Mouse (Mus musculus) ovary, postnatal 10 days (tissue): Measurements from ENCODE around the gene 9430038I01Rik.

Experiments
- DNase-seq: peaks from one replicate; pipeline ENCODE4 v3.0.0; 2022; ENCODE audit warnings: low spot score

9430038I01Rik gene

DNA sequence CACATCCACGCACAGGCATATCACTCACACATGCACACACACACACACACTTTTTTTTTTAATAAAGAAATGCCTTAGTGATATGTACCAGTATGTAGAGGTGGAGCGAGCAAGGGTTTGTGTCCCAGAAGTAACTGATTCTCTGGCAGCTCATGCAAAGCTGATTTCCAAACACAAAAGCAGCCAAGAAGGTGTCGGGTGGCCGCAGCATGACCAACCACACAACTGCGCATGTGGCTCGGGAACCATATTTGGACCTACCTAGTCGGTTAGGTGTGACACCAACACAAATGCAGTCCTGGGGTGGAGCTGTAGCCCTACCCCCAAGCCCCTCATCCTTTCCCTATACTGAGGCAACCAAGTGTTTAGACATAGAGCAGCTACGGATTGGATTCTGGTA lies 45.5 kb downstream of the 9430038I01Rik start:
- DNase-seq = no peak

DNA sequence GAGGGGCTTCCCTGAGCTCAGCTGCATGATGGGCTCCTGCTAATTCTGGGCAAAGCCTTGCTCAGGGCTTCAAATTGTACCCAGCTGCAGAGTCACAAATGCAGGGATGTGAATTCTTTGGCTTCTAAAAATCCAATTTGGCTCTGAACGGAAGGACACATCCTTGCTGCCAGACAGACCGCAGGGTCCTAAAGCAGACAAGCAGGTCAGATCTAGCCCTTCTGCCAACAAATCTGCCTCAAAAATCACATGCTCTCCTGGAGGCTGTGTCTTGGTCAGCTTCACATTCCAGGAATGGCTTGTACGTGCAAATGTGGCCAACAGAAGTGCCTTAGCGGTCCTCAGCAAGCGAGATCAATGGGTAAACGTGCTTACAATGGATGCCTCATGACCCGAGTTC lies 46.0 kb downstream of the 9430038I01Rik start:
- DNase-seq = no peak

DNA sequence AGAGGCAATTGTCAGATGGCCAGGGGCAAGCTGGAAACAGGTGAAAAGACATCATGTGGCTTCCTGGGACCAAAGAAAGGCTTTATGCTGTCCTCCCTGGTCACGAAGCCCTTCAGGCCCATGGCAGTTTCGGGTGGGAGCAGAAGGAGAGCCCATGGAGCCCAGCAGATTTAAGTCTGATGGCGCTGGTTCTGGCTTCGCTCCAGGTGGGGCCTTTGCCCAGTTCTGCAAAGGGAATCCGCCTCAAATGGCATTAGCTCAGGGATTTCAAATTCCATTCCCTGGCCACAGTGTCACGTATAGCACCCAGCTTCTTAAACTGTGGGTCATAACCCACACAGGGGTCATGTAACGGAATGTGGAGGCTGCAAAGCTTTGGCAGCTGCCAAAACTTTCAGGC lies 63.7 kb downstream of the 9430038I01Rik start:
- DNase-seq = no peak

DNA sequence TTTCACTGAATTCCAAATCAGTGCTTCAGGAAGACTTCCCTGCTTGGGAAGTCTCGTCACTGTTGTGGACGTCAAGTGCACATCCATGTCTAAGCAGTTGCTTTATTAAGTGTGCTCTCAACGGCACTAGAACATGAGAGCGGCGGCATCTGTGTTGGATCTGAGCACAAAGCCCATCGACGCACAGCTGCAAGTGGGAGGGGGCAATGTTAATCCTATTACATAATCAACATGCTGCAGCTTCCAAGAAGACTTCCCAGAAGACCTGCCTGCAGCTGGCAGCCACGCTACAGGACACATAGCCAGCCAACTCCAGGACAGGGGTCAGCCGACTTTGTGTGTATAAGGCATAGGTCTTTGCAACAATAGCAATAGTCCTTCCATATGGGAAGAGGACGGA lies 64.5 kb downstream of the 9430038I01Rik start:
- no peak for DNase-seq

DNA sequence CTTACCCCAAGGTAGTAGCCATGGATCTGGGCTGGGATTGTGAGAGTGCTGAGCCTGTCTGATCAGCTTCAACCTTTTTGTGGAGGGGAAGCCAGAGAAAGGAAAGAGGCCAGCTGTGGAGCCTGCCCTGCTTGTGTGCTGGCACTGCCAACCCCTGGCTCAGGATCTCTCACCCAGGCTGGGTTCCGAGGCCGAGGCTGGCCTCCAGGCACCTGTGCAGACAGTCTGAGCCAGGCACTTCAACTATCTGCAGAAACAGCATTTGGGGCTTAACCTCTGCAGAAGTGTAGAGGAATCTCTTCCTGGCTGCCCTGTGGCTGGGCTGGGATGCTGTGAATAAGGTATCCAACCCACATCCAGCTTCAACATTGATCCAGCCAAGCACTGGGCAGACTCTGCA lies 76.6 kb downstream of the 9430038I01Rik start:
- DNase-seq = no peak
